Mouse (Mus musculus) CH12.LX (cell line): ENCODE results near the gene Zmynd11.

Experiments used
- BHLHE40 ChIP-seq: IDR thresholded peaks from 2 replicates; pipeline ENCODE4 v1.6.1; 2011; ENCODE audit warnings: mild to moderate bottlenecking, low read depth, low read length, improper control_type of control experiment
- CTCF ChIP-seq, 2 experiments: IDR thresholded peaks in 1 of 2; conservative IDR thresholded peaks in 1 of 2; 2 replicates each; pipeline ENCODE4 v1.5.1; 2011 to 2012; ENCODE audit warnings: low read depth in 2 of 2, low read length in 2 of 2, improper control_type of control experiment in 1 of 2, inconsistent platforms in 1 of 2, mild to moderate bottlenecking in 1 of 2, moderate library complexity in 1 of 2
- E2F4 ChIP-seq: IDR thresholded peaks from 2 replicates; pipeline ENCODE4 v1.6.1; 2011; ENCODE audit warnings: low read depth, low read length, improper control_type of control experiment; ENCODE audit not compliant: insufficient replicate concordance
- EP300 ChIP-seq: IDR thresholded peaks from 2 replicates; pipeline ENCODE4 v1.6.1; 2011; ENCODE audit warnings: low read length, improper control_type of control experiment
- JUND ChIP-seq: conservative IDR thresholded peaks from 2 replicates; pipeline ENCODE4 v1.6.1; 2011; ENCODE audit warnings: low read depth, low read length, improper control_type of control experiment
- MAFK ChIP-seq: IDR thresholded peaks from 2 replicates; pipeline ENCODE4 v1.6.1; 2011; ENCODE audit warnings: low read length, improper control_type of control experiment; ENCODE audit not compliant: insufficient replicate concordance
- MAX ChIP-seq: IDR thresholded peaks from 2 replicates; pipeline ENCODE4 v1.6.1; 2011; ENCODE audit warnings: low read length, improper control_type of control experiment
- MXI1 ChIP-seq: IDR thresholded peaks from 2 replicates; pipeline ENCODE4 v1.6.1; 2011; ENCODE audit warnings: mild to moderate bottlenecking, low read depth, low read length, improper control_type of control experiment
- POLR2A ChIP-seq: IDR thresholded peaks from 2 replicates; pipeline ENCODE4 v1.6.1; 2011; ENCODE audit warnings: low read depth, mild to moderate bottlenecking, improper control_type of control experiment, low read length
- POLR2AphosphoS2 ChIP-seq: IDR thresholded peaks from 2 replicates; pipeline ENCODE4 v1.6.1; 2011; ENCODE audit warnings: low read depth, low read length, improper control_type of control experiment
- TCF12 ChIP-seq: IDR thresholded peaks from 2 replicates; pipeline ENCODE4 v1.6.1; 2014; ENCODE audit warnings: low read depth, mild to moderate bottlenecking, inconsistent platforms, low read length, improper control_type of control experiment
- ZC3H11A ChIP-seq: IDR thresholded peaks from 2 replicates; pipeline ENCODE4 v1.6.1; 2012; ENCODE audit warnings: low read depth, mild to moderate bottlenecking, inconsistent platforms, low read length, improper control_type of control experiment
- ZKSCAN1 ChIP-seq: IDR thresholded peaks from 2 replicates; pipeline ENCODE4 v1.6.1; 2012; ENCODE audit warnings: low read depth, inconsistent platforms, low read length, improper control_type of control experiment, borderline replicate concordance

- TF ChIP-seq EP300 (no peak), E2F4 (no peak), ZC3H11A (no peak), ZKSCAN1 (no peak), JUND (no peak), MAX (no peak), CTCF (conservative IDR thresholded peaks at IDR 0.05 in 1 of 2, IDR thresholded peaks at IDR 0.05 in 1 of 2; ENCODE audit: low read depth in 2 of 2, low read length in 2 of 2) (no peak), POLR2AphosphoS2 (no peak), BHLHE40 (no peak), TCF12 (no peak), MAFK (no peak), POLR2A (no peak), MXI1 (no peak)
Observed at GRCm38 (mm10) chr13:9681492-9681891, 83.6 kb downstream of the Zmynd11 start.
